Mouse (Mus musculus) cerebellum, adult 2 months (tissue): ENCODE measurements around the gene Dcxr.

ENCODE experiments used
- CTCF ChIP-seq: fragments of 200-500 bp; IDR thresholded peaks from 2 replicates; pipeline ENCODE4 v1.5.1; 2011; ENCODE audit warnings: low read depth, mild to moderate bottlenecking, control low read depth, low read length, moderate library complexity, borderline replicate concordance; ENCODE audit not compliant: insufficient read depth
- POLR2A ChIP-seq: fragments of 200-500 bp; IDR thresholded peaks from 2 replicates; pipeline ENCODE4 v1.6.1; 2011; ENCODE audit warnings: low read length, control low read depth, borderline replicate concordance; ENCODE audit not compliant: insufficient read depth

- TF ChIP-seq CTCF (no peak), POLR2A (no peak)
These were observed 483 bp upstream of the Dcxr start for GRCm38 (mm10) chr11:120727564-120727963.
